Mouse (Mus musculus) forebrain, embryonic 13.5 days (tissue): Measurements from ENCODE around the gene Lce6a. TPM values are rescaled to one million over a fixed set of nuclear protein-coding genes. Genes with fewer than 3 reads are reported as not detected.

Experiments
- ATAC-seq: fragments of 200-750 bp; cut with Nextera tagmentation; 2 replicates; pipeline ENCODE4 v1.8.0; 2017
- H3K27ac ChIP-seq: fragments of 300-500 bp; sonication (generic); 2 replicates; pipeline ENCODE4 v1.5.1; 2015; ENCODE audit warnings: inconsistent platforms, mild to moderate bottlenecking, moderate library complexity
- H3K27me3 ChIP-seq: fragments of 300-500 bp; sonication (generic); 2 replicates; pipeline ENCODE4 v1.6.1; 2015; ENCODE audit warnings: mild to moderate bottlenecking, inconsistent platforms
- H3K36me3 ChIP-seq: fragments of 300-500 bp; sonication (generic); 2 replicates; pipeline ENCODE4 v1.6.1; 2015; ENCODE audit warnings: mild to moderate bottlenecking, inconsistent platforms; ENCODE audit not compliant: poor library complexity, severe bottlenecking
- H3K4me1 ChIP-seq: fragments of 300-500 bp; sonication (generic); 2 replicates; pipeline ENCODE4 v1.6.1; 2015; ENCODE audit warnings: inconsistent platforms
- H3K4me2 ChIP-seq: fragments of 300-500 bp; sonication (generic); 2 replicates; pipeline ENCODE4 v1.6.1; 2015; ENCODE audit warnings: inconsistent platforms, mild to moderate bottlenecking, moderate library complexity
- H3K4me3 ChIP-seq: fragments of 300-500 bp; sonication (generic); 2 replicates; pipeline ENCODE4 v1.5.1; 2015; ENCODE audit warnings: mild to moderate bottlenecking, inconsistent platforms
- H3K9ac ChIP-seq: fragments of 300-500 bp; sonication (generic); 2 replicates; pipeline ENCODE4 v1.6.1; 2015; ENCODE audit warnings: mild to moderate bottlenecking, inconsistent platforms
- H3K9me3 ChIP-seq: fragments of 300-500 bp; sonication (generic); replicated peaks from 2 replicates; pipeline ENCODE4 v1.6.1; 2016; ENCODE audit warnings: inconsistent platforms
- WGBS: fragments of 180-500 bp; shearing (Covaris S2); methylation state at CpG from one replicate; pipeline ENCODE4 v1.1.7; 2015; 5-methylcytosine and 5-hydroxymethylcytosine counted together
- polyA plus RNA-seq: library from polyadenylated mRNA; unstranded; fragments of >200 nt; fragmentation: Nextera tagmentation; extraction: Ambion mirVana; gene quantifications from 2 replicates; pipeline ENCODE4 v1.2.1, GENCODE M21; 2015

The Lce6a gene
- polyA plus RNA-seq, 1 experiment from 2014 or later, result not detected

- no peaks in the 10 kb centered on the region for H3K36me3 ChIP-seq
- no peak overlapping the region for H3K4me3 ChIP-seq
- no peak overlapping the region for H3K9ac ChIP-seq
- no peaks in the 10 kb centered on the region for H3K9me3 ChIP-seq
- ATAC-seq, result no peak
- H3K27me3 ChIP-seq, result no peaks in the 10 kb centered on the region
- H3K4me1 ChIP-seq, result no peaks in the 10 kb centered on the region
- 91% methylated on average over 2 of the region's 2 CpGs for WGBS
- no peak overlapping the region for H3K4me2 ChIP-seq
- no peak overlapping the region for H3K27ac ChIP-seq
Measured at GRCm38 (mm10) chr3:92598429-92598828, 23.0 kb downstream of the Lce6a start.

- Histone ChIP-seq H3K9me3 (no peaks in the 10 kb centered on the region), H3K4me2 (no peak within 1 kb of the TSS), H3K4me1 (no peaks in the 10 kb centered on the region), H3K27ac (no peak within 1 kb of the TSS), H3K27me3 (no peaks in the 10 kb centered on the region), H3K36me3 (no peaks in the 10 kb centered on the region), H3K4me3 (no peak within 1 kb of the TSS), H3K9ac (no peak within 1 kb of the TSS)
- ATAC-seq, result no peak
- WGBS, result 77% methylated on average over 1 of the region's 1 CpGs
Measured at GRCm38 (mm10) chr3:92588858-92589257, 32.6 kb downstream of the Lce6a start, which contains the start of gene Smcp. Gene Smcp, minus strand, starts transcription at chr3:92588997.

- no peak overlapping the region for H3K9ac ChIP-seq
- 88% methylated on average over 3 of the region's 3 CpGs for WGBS
- no peaks in the 10 kb centered on the region for H3K4me1 ChIP-seq
- ATAC-seq, result no peak
- no peaks in the 10 kb centered on the region for H3K9me3 ChIP-seq
- no peak overlapping the region for H3K27ac ChIP-seq
- H3K4me2 ChIP-seq, result no peak overlapping the region
- no peaks in the 10 kb centered on the region for H3K27me3 ChIP-seq
- H3K4me3 ChIP-seq, result no peak overlapping the region
- H3K36me3 ChIP-seq, result no peaks in the 10 kb centered on the region
Measured at GRCm38 (mm10) chr3:92587190-92587589, 34.3 kb downstream of the Lce6a start.

DNA sequence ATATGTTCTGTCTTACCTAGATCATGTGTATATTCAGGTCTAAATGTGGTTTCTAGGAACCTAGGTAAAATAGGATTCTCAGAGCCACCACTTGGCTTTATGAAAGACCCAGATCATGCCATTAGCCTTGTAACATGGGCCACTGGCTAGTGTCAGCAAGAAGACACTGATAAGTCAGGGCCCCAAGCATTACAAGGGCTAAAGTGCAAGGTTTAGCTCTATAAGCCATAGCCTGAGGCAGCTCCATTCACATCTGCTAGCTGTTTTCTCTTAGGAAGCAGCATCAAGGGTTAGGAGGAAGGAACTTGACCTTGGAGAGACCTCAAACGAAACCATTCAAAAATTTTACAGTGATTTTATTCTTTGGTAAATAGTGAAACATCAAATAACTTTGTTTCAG is 36.4 kb downstream of the Lce6a start:
- no peaks in the 10 kb centered on the region for H3K27me3 ChIP-seq
- H3K9me3 ChIP-seq, result no peaks in the 10 kb centered on the region

GRCm38 (mm10) chr3:92583164-92583826 is 38.2 kb downstream of the Lce6a start:
- WGBS, result 60% methylated on average over 3 of the region's 3 CpGs
- H3K4me1 ChIP-seq, result no peaks in the 10 kb centered on the region
- ATAC-seq, result no peak
- H3K4me2 ChIP-seq, result no peak overlapping the region
- H3K36me3 ChIP-seq, result no peaks in the 10 kb centered on the region
- H3K27ac ChIP-seq, result no peak overlapping the region
- no peaks in the 10 kb centered on the region for H3K27me3 ChIP-seq
- H3K4me3 ChIP-seq, result no peak overlapping the region
- H3K9me3 ChIP-seq, result no peaks in the 10 kb centered on the region
- no peak overlapping the region for H3K9ac ChIP-seq

More for the DNA sequence above, 36.4 kb downstream of the Lce6a start:
- H3K4me1 ChIP-seq, result no peaks in the 10 kb centered on the region
- no peak overlapping the region for H3K4me2 ChIP-seq
- no peaks in the 10 kb centered on the region for H3K36me3 ChIP-seq
- H3K4me3 ChIP-seq, result no peak overlapping the region
- no peak overlapping the region for H3K27ac ChIP-seq
- WGBS, result 81% methylated on average over 1 of the region's 1 CpGs
- no peak for ATAC-seq
- H3K9ac ChIP-seq, result no peak overlapping the region

GRCm38 (mm10) chr3:92579508-92579907 is 42.0 kb downstream of the Lce6a start:
- H3K27me3 ChIP-seq, result no peaks in the 10 kb centered on the region
- H3K4me2 ChIP-seq, result no peak overlapping the region
- H3K36me3 ChIP-seq, result no peaks in the 10 kb centered on the region
- ATAC-seq, result no peak
- no peak overlapping the region for H3K27ac ChIP-seq
- no peaks in the 10 kb centered on the region for H3K4me1 ChIP-seq
- 60% methylated on average over 1 of the region's 1 CpGs for WGBS
- no peak overlapping the region for H3K9ac ChIP-seq
- H3K9me3 ChIP-seq, result no peaks in the 10 kb centered on the region
- H3K4me3 ChIP-seq, result no peak overlapping the region

GRCm38 (mm10) chr3:92578652-92579413 is 42.6 kb downstream of the Lce6a start:
- H3K27ac ChIP-seq, result no peak overlapping the region
- H3K4me3 ChIP-seq, result no peak overlapping the region
- H3K27me3 ChIP-seq, result no peaks in the 10 kb centered on the region
- no peaks in the 10 kb centered on the region for H3K36me3 ChIP-seq
- WGBS, result 67% methylated on average over 4 of the region's 4 CpGs
- no peak for ATAC-seq
- no peaks in the 10 kb centered on the region for H3K9me3 ChIP-seq
- H3K4me1 ChIP-seq, result no peaks in the 10 kb centered on the region
- H3K9ac ChIP-seq, result no peak overlapping the region
- H3K4me2 ChIP-seq, result no peak overlapping the region

- Histone ChIP-seq H3K4me3 (no peak within 1 kb of the TSS), H3K27ac (no peak within 1 kb of the TSS), H3K27me3 (no peaks in the 10 kb centered on the region), H3K9me3 (no peaks in the 10 kb centered on the region), H3K36me3 (no peaks in the 10 kb centered on the region), H3K4me1 (no peaks in the 10 kb centered on the region), H3K4me2 (no peak within 1 kb of the TSS), H3K9ac (no peak within 1 kb of the TSS)
- ATAC-seq, result no peak
- 86% methylated on average over 1 of the region's 1 CpGs for whole genome bisulfite sequencing
Measured at GRCm38 (mm10) chr3:92573449-92574041, 47.9 kb downstream of the Lce6a start, which contains the start of gene Ivl. Gene Ivl, minus strand, starts transcription at chr3:92573735.

- H3K9ac ChIP-seq, result no peak overlapping the region
- WGBS, result 64% methylated on average over 2 of the region's 2 CpGs
- no peak for ATAC-seq
- H3K36me3 ChIP-seq, result no peaks in the 10 kb centered on the region
- H3K27ac ChIP-seq, result no peak overlapping the region
- H3K27me3 ChIP-seq, result no peaks in the 10 kb centered on the region
- no peak overlapping the region for H3K4me3 ChIP-seq
- no peaks in the 10 kb centered on the region for H3K4me1 ChIP-seq
- no peak overlapping the region for H3K4me2 ChIP-seq
- H3K9me3 ChIP-seq, result no peaks in the 10 kb centered on the region
Measured at GRCm38 (mm10) chr3:92572514-92573155, 48.8 kb downstream of the Lce6a start.

Other genes with a start within 250 kb of the Lce6a start
- not detected in 2 replicates for gene Sprr2h, start 236.0 kb downstream of the Lce6a start, polyA plus RNA-seq
- not detected in 2 replicates for gene Sprr2i, start 213.7 kb downstream of the Lce6a start, polyA plus RNA-seq
- gene Sprr2j-ps, start 203.6 kb downstream of the Lce6a start, polyA plus RNA-seq, result not detected in 2 replicates
- gene Gm9774, start 192.2 kb downstream of the Lce6a start, polyA plus RNA-seq, result 10.3 and 12.2 TPM in 2 replicates
- not detected in 2 replicates for gene Sprr2k, start 189.1 kb downstream of the Lce6a start, polyA plus RNA-seq
- not detected in 2 replicates for gene Sprr1b, start 182.9 kb downstream of the Lce6a start, polyA plus RNA-seq
- gene Sprr3, start 162.9 kb downstream of the Lce6a start, polyA plus RNA-seq, result not detected in 2 replicates
- not detected in 2 replicates for gene Sprr1a, start 135.8 kb downstream of the Lce6a start, polyA plus RNA-seq
- gene Sprr4, start 121.2 kb downstream of the Lce6a start, polyA plus RNA-seq, result not detected in 2 replicates
- not detected in 2 replicates for gene 2310046K23Rik, start 87.1 kb downstream of the Lce6a start, polyA plus RNA-seq
- not detected in 2 replicates for gene Ivl, start 47.9 kb downstream of the Lce6a start, polyA plus RNA-seq
- not detected in 2 replicates for gene Smcp, start 32.7 kb downstream of the Lce6a start, polyA plus RNA-seq
- gene 2210017I01Rik, start 14.2 kb downstream of the Lce6a start, polyA plus RNA-seq, result not detected in 2 replicates
- gene Lce1a1, start 26.6 kb upstream of the Lce6a start, polyA plus RNA-seq, result not detected in 2 replicates
- gene Lce1b, start 35.3 kb upstream of the Lce6a start, polyA plus RNA-seq, result not detected in 2 replicates
- gene Lce1a2, start 48.7 kb upstream of the Lce6a start, polyA plus RNA-seq, result not detected in 2 replicates
- gene Lce1c, start 57.6 kb upstream of the Lce6a start, polyA plus RNA-seq, result not detected in 2 replicates
- gene Lce1d, start 65.5 kb upstream of the Lce6a start, polyA plus RNA-seq, result not detected in 2 replicates
- not detected in 2 replicates for gene Lce1e, start 87.4 kb upstream of the Lce6a start, polyA plus RNA-seq
- gene Lce1f, start 98.7 kb upstream of the Lce6a start, polyA plus RNA-seq, result not detected in 2 replicates
- not detected in 2 replicates for gene Gm38119, start 117.4 kb upstream of the Lce6a start, polyA plus RNA-seq
- gene Lce1g, start 130.7 kb upstream of the Lce6a start, polyA plus RNA-seq, result not detected in 2 replicates
- not detected in 2 replicates for gene Lce1h, start 143.4 kb upstream of the Lce6a start, polyA plus RNA-seq
- not detected in 2 replicates for gene Lce1i, start 157.2 kb upstream of the Lce6a start, polyA plus RNA-seq
- gene Lce1j, start 168.9 kb upstream of the Lce6a start, polyA plus RNA-seq, result not detected in 2 replicates
- not detected in 2 replicates for gene Lce1k, start 186.2 kb upstream of the Lce6a start, polyA plus RNA-seq
- gene Kprp, start 205.6 kb upstream of the Lce6a start, polyA plus RNA-seq, result not detected in 2 replicates
- not detected in 2 replicates for gene Lce1l, start 229.6 kb upstream of the Lce6a start, polyA plus RNA-seq
- gene 2310050C09Rik, start 248.6 kb upstream of the Lce6a start, polyA plus RNA-seq, result not detected in 2 replicates